Mouse (Mus musculus) liver, embryonic 11.5 days (tissue): ENCODE data around the gene Rims1. TPM values are rescaled to one million over a fixed set of nuclear protein-coding genes. Genes with fewer than 3 reads are reported as not detected.

Experiments used
- ATAC-seq: fragments of 200-750 bp; cut with Nextera tagmentation; replicated peaks from 2 replicates; pipeline ENCODE4 v1.8.0; 2017; ENCODE audit warnings: moderate number of reproducible peaks, mild to moderate bottlenecking, moderate TSS enrichment, moderate library complexity; ENCODE audit not compliant: low FRiP score
- DNase-seq: peaks from one replicate; pipeline ENCODE4 v3.0.0-alpha.2; 2017; ENCODE audit warnings: low spot score
- H3K27ac ChIP-seq: fragments of 300-500 bp; sonication (generic); 2 replicates; pipeline ENCODE4 v1.5.1; 2014; ENCODE audit warnings: mild to moderate bottlenecking, low read depth, low read length, control low read depth
- H3K27me3 ChIP-seq: fragments of 300-500 bp; sonication (generic); replicated peaks from 2 replicates; pipeline ENCODE4 v1.6.1; 2014; ENCODE audit warnings: low read length, mixed read lengths; ENCODE audit not compliant: control insufficient read depth, insufficient read depth
- H3K36me3 ChIP-seq: fragments of 300-500 bp; sonication (generic); 2 replicates; pipeline ENCODE4 v1.6.1; 2014; ENCODE audit warnings: mild to moderate bottlenecking, low read length, moderate library complexity, mixed read lengths; ENCODE audit not compliant: control insufficient read depth, insufficient read depth
- H3K4me1 ChIP-seq: fragments of 300-500 bp; sonication (generic); replicated peaks from 2 replicates; pipeline ENCODE4 v1.6.1; 2014; ENCODE audit warnings: low read length, mixed read lengths; ENCODE audit not compliant: control insufficient read depth, insufficient read depth
- H3K4me2 ChIP-seq: fragments of 300-500 bp; sonication (generic); 2 replicates; pipeline ENCODE4 v1.6.1; 2014; ENCODE audit warnings: mild to moderate bottlenecking, control low read depth, moderate library complexity
- H3K4me3 ChIP-seq: fragments of 300-500 bp; sonication (generic); 2 replicates; pipeline ENCODE4 v1.5.1; 2014; ENCODE audit warnings: low read depth, low read length, control low read depth
- H3K9ac ChIP-seq: fragments of 300-500 bp; sonication (generic); 2 replicates; pipeline ENCODE4 v1.6.1; 2014; ENCODE audit warnings: low read depth, low read length, control low read depth
- H3K9me3 ChIP-seq: fragments of 300-500 bp; sonication (generic); 2 replicates; pipeline ENCODE4 v1.6.1; 2016; ENCODE audit warnings: low read length, inconsistent platforms, mixed read lengths; ENCODE audit not compliant: control insufficient read depth
- WGBS: fragments of 180-500 bp; shearing (Covaris S2); extraction: QIAGEN DNeasy Blood & Tissue Kit; methylation state at CpG from one replicate; pipeline ENCODE4 v1.1.7; 2014; 5-methylcytosine and 5-hydroxymethylcytosine counted together
- polyA plus RNA-seq: library from polyadenylated mRNA; unstranded; fragments of >200 nt; fragmentation: Nextera tagmentation; extraction: Ambion mirVana; gene quantifications from 2 replicates; pipeline ENCODE4 v1.2.1, GENCODE M21; 2014

Gene Rims1
- polyA plus RNA-seq, 1 experiment from 2014 or later, result 1.1 TPM

GRCm38 (mm10) chr1:22787616-22788015 lies 18.2 kb downstream of the Rims1 start:
- no peak overlapping the region for H3K4me3 ChIP-seq
- 84% methylated on average over 5 of the region's 5 CpGs for WGBS
- H3K36me3 ChIP-seq, result no peaks in the 10 kb centered on the region
- no peaks in the 10 kb centered on the region for H3K4me1 ChIP-seq
- H3K4me2 ChIP-seq, result no peak overlapping the region
- no peaks in the 10 kb centered on the region for H3K9me3 ChIP-seq
- H3K9ac ChIP-seq, result no peak overlapping the region
- H3K27me3 ChIP-seq, result no peaks in the 10 kb centered on the region
- ATAC-seq (no peak), DNase-seq (no peak)
- H3K27ac ChIP-seq, result no peak overlapping the region

DNA sequence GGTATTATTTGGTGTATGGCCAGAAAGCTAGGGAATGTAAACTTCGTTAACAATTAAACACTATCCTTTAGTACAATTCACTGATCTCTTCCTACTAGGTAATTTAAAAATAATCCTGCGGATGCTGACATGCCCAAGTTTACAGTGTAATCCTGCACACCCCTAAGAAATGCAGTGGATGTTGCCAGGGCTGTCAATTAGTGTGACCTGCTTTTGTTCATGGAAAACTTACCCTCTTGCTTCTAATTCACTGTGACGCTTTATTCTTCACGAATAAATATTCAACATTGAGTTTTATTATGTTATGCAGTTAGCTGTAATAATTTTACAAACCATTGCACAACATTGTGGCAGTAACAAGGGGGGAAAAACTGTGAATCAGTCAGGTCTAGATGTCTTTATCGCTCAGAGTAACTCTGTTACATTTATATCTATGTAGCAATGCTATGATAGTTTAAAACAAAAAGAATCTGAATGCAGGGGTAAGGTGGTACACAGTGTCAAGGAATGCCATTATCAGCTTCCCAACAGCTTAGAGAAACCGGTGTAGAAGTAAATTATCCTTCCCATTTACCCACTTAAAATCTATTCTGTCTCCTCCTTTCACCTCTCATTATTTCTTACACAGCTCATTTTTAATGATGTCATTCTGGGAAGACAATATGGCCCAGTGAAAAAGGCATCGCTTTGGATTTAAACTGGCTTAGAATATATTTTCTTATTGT lies 35.1 kb downstream of the Rims1 start:
- H3K9me3 ChIP-seq, result no peaks in the 10 kb centered on the region

DNA sequence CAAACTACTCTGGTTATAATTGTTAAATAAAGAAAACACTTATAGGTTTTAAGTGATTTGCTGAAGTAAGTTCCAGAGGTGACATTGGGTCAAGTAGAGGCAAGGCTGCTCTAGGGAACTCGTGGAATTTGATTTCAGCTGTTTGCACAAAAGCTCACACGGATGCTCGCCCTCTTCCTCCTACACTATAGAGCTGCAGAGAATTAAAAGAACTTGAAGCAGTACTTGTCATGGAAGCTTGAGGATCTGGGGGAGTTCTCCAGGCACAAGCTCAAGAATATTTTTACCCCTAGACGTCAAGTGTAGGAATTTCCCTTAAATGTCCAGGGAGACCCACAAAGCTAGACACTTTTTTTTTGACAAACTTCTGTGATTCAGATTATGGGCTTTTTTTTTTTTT lies 42.4 kb downstream of the Rims1 start:
- 77% methylated on average over 4 of the region's 4 CpGs for WGBS
- no peak for ATAC-seq
- H3K27me3 ChIP-seq, result no peaks in the 10 kb centered on the region

More for the DNA sequence above, 35.1 kb downstream of the Rims1 start:
- Histone ChIP-seq H3K27me3 (no peaks in the 10 kb centered on the region), H3K9ac (no peak overlapping the region), H3K4me1 (no peaks in the 10 kb centered on the region), H3K4me3 (no peak overlapping the region), H3K4me2 (no peak overlapping the region), H3K27ac (no peak overlapping the region), H3K36me3 (no peaks in the 10 kb centered on the region)
- 67% methylated on average over 7 of the region's 7 CpGs for WGBS
- DNase-seq, result no peak
- ATAC-seq, result no peak

GRCm38 (mm10) chr1:22762780-22763179 lies 43.0 kb downstream of the Rims1 start:
- Histone ChIP-seq H3K9me3 (no peaks in the 10 kb centered on the region), H3K9ac (no peak overlapping the region), H3K36me3 (no peaks in the 10 kb centered on the region), H3K4me3 (no peak overlapping the region), H3K4me1 (no peaks in the 10 kb centered on the region), H3K27ac (no peak overlapping the region), H3K4me2 (no peak overlapping the region), H3K27me3 (no peaks in the 10 kb centered on the region)
- ATAC-seq (no peak), DNase-seq (no peak)
- 81% methylated on average over 5 of the region's 5 CpGs for WGBS

More for the DNA sequence above, 42.4 kb downstream of the Rims1 start:
- DNase-seq, result no peak
- H3K4me3 ChIP-seq, result no peak overlapping the region
- no peaks in the 10 kb centered on the region for H3K36me3 ChIP-seq
- no peak overlapping the region for H3K4me2 ChIP-seq
- H3K27ac ChIP-seq, result no peak overlapping the region
- no peaks in the 10 kb centered on the region for H3K9me3 ChIP-seq
- H3K9ac ChIP-seq, result no peak overlapping the region
- no peaks in the 10 kb centered on the region for H3K4me1 ChIP-seq

- Histone ChIP-seq H3K36me3 (no peaks in the 10 kb centered on the region), H3K27me3 (no peaks in the 10 kb centered on the region), H3K27ac (no peak overlapping the region), H3K4me2 (no peak overlapping the region), H3K9ac (no peak overlapping the region), H3K9me3 (no peaks in the 10 kb centered on the region), H3K4me1 (no peaks in the 10 kb centered on the region), H3K4me3 (no peak overlapping the region)
- ATAC-seq (no peak), DNase-seq (no peak)
- 59% methylated on average over 2 of the region's 2 CpGs for WGBS
These were observed 55.3 kb downstream of the Rims1 start for GRCm38 (mm10) chr1:22750536-22750935.

- Histone ChIP-seq H3K9me3 (no peaks in the 10 kb centered on the region), H3K4me3 (no peak overlapping the region), H3K27me3 (no peaks in the 10 kb centered on the region), H3K9ac (no peak overlapping the region), H3K4me2 (no peak overlapping the region), H3K36me3 (no peaks in the 10 kb centered on the region), H3K27ac (no peak overlapping the region), H3K4me1 (no peaks in the 10 kb centered on the region)
- no peak for DNase-seq
- 86% methylated on average over 5 of the region's 5 CpGs for whole genome bisulfite sequencing
- ATAC-seq, result no peak
These were observed 61.1 kb downstream of the Rims1 start for GRCm38 (mm10) chr1:22744655-22745054.

- 85% methylated on average over 6 of the region's 6 CpGs for WGBS
- Histone ChIP-seq H3K4me2 (no peak overlapping the region), H3K27ac (no peak overlapping the region), H3K4me1 (no peaks in the 10 kb centered on the region), H3K4me3 (no peak overlapping the region), H3K9me3 (no peaks in the 10 kb centered on the region), H3K36me3 (no peaks in the 10 kb centered on the region), H3K9ac (no peak overlapping the region), H3K27me3 (no peaks in the 10 kb centered on the region)
- no peak for ATAC-seq
- no peak for DNase-seq
These were observed 68.3 kb downstream of the Rims1 start for GRCm38 (mm10) chr1:22737491-22737890.

DNA sequence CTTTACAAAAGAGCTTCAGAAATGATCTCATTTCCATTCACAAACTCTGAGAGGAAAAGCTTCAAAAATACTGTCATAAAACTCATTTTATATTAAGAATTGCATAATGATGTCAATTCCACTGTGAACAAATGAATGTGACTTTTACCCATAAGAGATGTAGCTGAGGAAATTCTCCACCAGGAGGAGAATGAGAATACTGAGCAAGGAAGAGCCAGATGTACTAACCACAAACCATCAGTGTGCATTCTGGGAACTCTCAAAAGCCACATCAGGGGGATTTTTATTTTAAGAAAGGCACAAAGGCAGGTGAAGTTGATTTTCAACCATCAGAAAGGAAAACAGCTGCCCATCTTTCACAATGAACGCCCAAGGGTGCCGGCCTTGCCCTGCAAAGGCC lies 71.4 kb downstream of the Rims1 start:
- Histone ChIP-seq H3K9me3 (no peaks in the 10 kb centered on the region), H3K4me2 (no peak overlapping the region), H3K4me1 (no peaks in the 10 kb centered on the region), H3K4me3 (no peak overlapping the region), H3K36me3 (no peaks in the 10 kb centered on the region), H3K9ac (no peak overlapping the region), H3K27me3 (no peaks in the 10 kb centered on the region), H3K27ac (no peak overlapping the region)
- 86% methylated on average over 2 of the region's 2 CpGs for WGBS
- no peak for ATAC-seq
- no peak for DNase-seq

GRCm38 (mm10) chr1:22733281-22733680 lies 72.5 kb downstream of the Rims1 start:
- Histone ChIP-seq H3K4me2 (no peak overlapping the region), H3K4me1 (no peaks in the 10 kb centered on the region), H3K4me3 (no peak overlapping the region), H3K36me3 (no peaks in the 10 kb centered on the region), H3K9ac (no peak overlapping the region), H3K27me3 (no peaks in the 10 kb centered on the region), H3K9me3 (no peaks in the 10 kb centered on the region), H3K27ac (no peak overlapping the region)
- DNase-seq (no peak), ATAC-seq (no peak)
- WGBS, result 74% methylated on average over 1 of the region's 1 CpGs
